Mouse (Mus musculus) hindbrain, embryonic 13.5 days (tissue): ENCODE results near the gene Zfp575. TPM values are rescaled to one million over a fixed set of nuclear protein-coding genes. Genes with fewer than 3 reads are reported as not detected.
A peak's percentile ranks its signal among the peaks of the same experiment; 100 is the strongest.

Experiments used
- ATAC-seq: fragments of 200-750 bp; cut with Nextera tagmentation; 2 replicates; pipeline ENCODE4 v1.8.0; 2017; ENCODE audit warnings: moderate TSS enrichment; ENCODE audit not compliant: low FRiP score
- H3K27ac ChIP-seq: fragments of 300-500 bp; sonication (generic); 2 replicates; pipeline ENCODE4 v1.5.1; 2015; ENCODE audit warnings: inconsistent platforms, mild to moderate bottlenecking, moderate library complexity
- H3K27me3 ChIP-seq: fragments of 300-500 bp; sonication (generic); 2 replicates; pipeline ENCODE4 v1.6.1; 2015; ENCODE audit warnings: mild to moderate bottlenecking, inconsistent platforms
- H3K36me3 ChIP-seq: fragments of 300-500 bp; sonication (generic); 2 replicates; pipeline ENCODE4 v1.6.1; 2015; ENCODE audit warnings: mild to moderate bottlenecking, inconsistent platforms
- H3K4me1 ChIP-seq: fragments of 300-500 bp; sonication (generic); replicated peaks from 2 replicates; pipeline ENCODE4 v1.6.1; 2015; ENCODE audit warnings: inconsistent platforms
- H3K4me2 ChIP-seq: fragments of 300-500 bp; sonication (generic); 2 replicates; pipeline ENCODE4 v1.6.1; 2015; ENCODE audit warnings: inconsistent platforms, mild to moderate bottlenecking, moderate library complexity
- H3K4me3 ChIP-seq: fragments of 300-500 bp; sonication (generic); 2 replicates; pipeline ENCODE4 v1.5.1; 2015; ENCODE audit warnings: mild to moderate bottlenecking, inconsistent platforms
- H3K9ac ChIP-seq: fragments of 300-500 bp; sonication (generic); 2 replicates; pipeline ENCODE4 v1.6.1; 2015; ENCODE audit warnings: mild to moderate bottlenecking, inconsistent platforms
- H3K9me3 ChIP-seq: fragments of 300-500 bp; sonication (generic); 2 replicates; pipeline ENCODE4 v1.6.1; 2016; ENCODE audit warnings: inconsistent platforms
- WGBS: fragments of 180-500 bp; shearing (Covaris S2); methylation state at CpG from one replicate; pipeline ENCODE4 v1.1.7; 2015; 5-methylcytosine and 5-hydroxymethylcytosine counted together
- polyA plus RNA-seq: library from polyadenylated mRNA; unstranded; fragments of >200 nt; fragmentation: Nextera tagmentation; extraction: Ambion mirVana; gene quantifications from 2 replicates; pipeline ENCODE4 v1.2.1, GENCODE M21; 2015

The Zfp575 gene
- polyA plus RNA-seq, 1 experiment from 2014 or later: 9.4 TPM

- Histone ChIP-seq H3K4me1 (no peaks in the 10 kb centered on the region), H3K4me3 (no peak overlapping the region), H3K36me3 (peaks cover 24% of the 10 kb centered on the region), H3K27ac (no peak overlapping the region), H3K9me3 (no peaks in the 10 kb centered on the region), H3K9ac (0 out of 2 replicates have a peak overlapping the region, but pooled peaks have one; percentile 10), H3K27me3 (no peaks in the 10 kb centered on the region), H3K4me2 (no peak overlapping the region)
- no peak for ATAC-seq
- WGBS: 63% methylated on average over 12 of the region's 12 CpGs
Measured at GRCm38 (mm10) chr7:24574224-24574796, 13.1 kb downstream of the Zfp575 start.

- H3K9me3 ChIP-seq: no peaks in the 10 kb centered on the region
- no peak overlapping the region for H3K9ac ChIP-seq
- no peaks in the 10 kb centered on the region for H3K27me3 ChIP-seq
- WGBS: 57% methylated on average over 5 of the region's 5 CpGs
- H3K27ac ChIP-seq: no peak overlapping the region
- ATAC-seq: no peak
- H3K4me3 ChIP-seq: no peak overlapping the region
- H3K4me2 ChIP-seq: no peak overlapping the region
- peaks cover 38% of the 10 kb centered on the region for H3K36me3 ChIP-seq
- no peaks in the 10 kb centered on the region for H3K4me1 ChIP-seq
Measured at GRCm38 (mm10) chr7:24572455-24572854, 15.0 kb downstream of the Zfp575 start.

- Histone ChIP-seq H3K36me3 (peaks cover 52% of the 10 kb centered on the region), H3K27me3 (no peaks in the 10 kb centered on the region), H3K9ac (peak overlapping the region; percentile 43; the same call in 1 of the 2 replicates), H3K9me3 (no peaks in the 10 kb centered on the region), H3K27ac (no peak overlapping the region), H3K4me3 (no peak overlapping the region), H3K4me1 (no peaks in the 10 kb centered on the region), H3K4me2 (no peak overlapping the region)
- WGBS: 87% methylated on average over 4 of the region's 4 CpGs
- ATAC-seq: no peak
Measured at GRCm38 (mm10) chr7:24571071-24571470, 16.4 kb downstream of the Zfp575 start.

- H3K4me3 ChIP-seq: no peak overlapping the region
- H3K4me1 ChIP-seq: no peaks in the 10 kb centered on the region
- no peaks in the 10 kb centered on the region for H3K9me3 ChIP-seq
- H3K27ac ChIP-seq: no peak overlapping the region
- H3K36me3 ChIP-seq: peaks cover 62% of the 10 kb centered on the region
- H3K27me3 ChIP-seq: no peaks in the 10 kb centered on the region
- WGBS: 89% methylated on average over 4 of the region's 4 CpGs
- no peak overlapping the region for H3K9ac ChIP-seq
- H3K4me2 ChIP-seq: no peak overlapping the region
- ATAC-seq: no peak
Measured at GRCm38 (mm10) chr7:24568512-24568911, 18.9 kb downstream of the Zfp575 start.

GRCm38 (mm10) chr7:24566206-24566605 is 21.2 kb downstream of the Zfp575 start:
- Histone ChIP-seq H3K4me3 (no peak overlapping the region), H3K36me3 (peaks cover 64% of the 10 kb centered on the region), H3K9ac (no peak overlapping the region), H3K4me1 (no peaks in the 10 kb centered on the region), H3K27ac (no peak overlapping the region), H3K4me2 (no peak overlapping the region), H3K27me3 (no peaks in the 10 kb centered on the region), H3K9me3 (no peaks in the 10 kb centered on the region)
- 90% methylated on average over 9 of the region's 9 CpGs for WGBS
- ATAC-seq: no peak

GRCm38 (mm10) chr7:24565627-24566026 is 21.8 kb downstream of the Zfp575 start:
- Histone ChIP-seq H3K4me3 (no peak overlapping the region), H3K9me3 (no peaks in the 10 kb centered on the region), H3K9ac (no peak overlapping the region), H3K27ac (no peak overlapping the region), H3K4me1 (no peaks in the 10 kb centered on the region), H3K27me3 (no peaks in the 10 kb centered on the region), H3K4me2 (no peak overlapping the region), H3K36me3 (peaks cover 64% of the 10 kb centered on the region)
- WGBS: 97% methylated on average over 11 of the region's 11 CpGs
- no peak for ATAC-seq

- peak; percentile 65; the same call in 1 of the 2 replicates for ATAC-seq
- Histone ChIP-seq H3K36me3 (peaks cover 62% of the 10 kb centered on the region), H3K27me3 (no peaks in the 10 kb centered on the region), H3K4me3 (no peak overlapping the region), H3K27ac (no peak overlapping the region), H3K4me1 (no peaks in the 10 kb centered on the region), H3K4me2 (no peak overlapping the region), H3K9me3 (no peaks in the 10 kb centered on the region), H3K9ac (no peak overlapping the region)
- 68% methylated on average over 6 of the region's 6 CpGs for WGBS
Measured at GRCm38 (mm10) chr7:24564607-24565265, 22.7 kb downstream of the Zfp575 start.

- H3K4me2 ChIP-seq: no peak overlapping the region
- peaks cover 64% of the 10 kb centered on the region for H3K36me3 ChIP-seq
- no peak overlapping the region for H3K9ac ChIP-seq
- H3K9me3 ChIP-seq: no peaks in the 10 kb centered on the region
- ATAC-seq: no peak
- no peak overlapping the region for H3K27ac ChIP-seq
- WGBS: 90% methylated on average over 4 of the region's 4 CpGs
- H3K27me3 ChIP-seq: no peaks in the 10 kb centered on the region
- H3K4me3 ChIP-seq: no peak overlapping the region
- no peaks in the 10 kb centered on the region for H3K4me1 ChIP-seq
Measured at GRCm38 (mm10) chr7:24563837-24564206, 23.6 kb downstream of the Zfp575 start.

- 87% methylated on average over 8 of the region's 8 CpGs for WGBS
- Histone ChIP-seq H3K4me3 (no peak overlapping the region), H3K4me2 (no peak overlapping the region), H3K27me3 (no peaks in the 10 kb centered on the region), H3K36me3 (peaks cover 59% of the 10 kb centered on the region), H3K4me1 (no peaks in the 10 kb centered on the region), H3K9me3 (no peaks in the 10 kb centered on the region), H3K27ac (no peak overlapping the region), H3K9ac (no peak overlapping the region)
- ATAC-seq: no peak
Measured at GRCm38 (mm10) chr7:24563191-24563836, 24.1 kb downstream of the Zfp575 start.

GRCm38 (mm10) chr7:24561450-24561849 is 26.0 kb downstream of the Zfp575 start:
- H3K27ac ChIP-seq: no peak overlapping the region
- H3K4me2 ChIP-seq: no peak overlapping the region
- H3K27me3 ChIP-seq: no peaks in the 10 kb centered on the region
- no peak for ATAC-seq
- peaks cover 44% of the 10 kb centered on the region for H3K36me3 ChIP-seq
- H3K4me3 ChIP-seq: no peak overlapping the region
- no peaks in the 10 kb centered on the region for H3K4me1 ChIP-seq
- H3K9ac ChIP-seq: no peak overlapping the region
- 94% methylated on average over 4 of the region's 4 CpGs for WGBS
- no peaks in the 10 kb centered on the region for H3K9me3 ChIP-seq

- ATAC-seq: no peak
- no peaks in the 10 kb centered on the region for H3K9me3 ChIP-seq
- no peaks in the 10 kb centered on the region for H3K4me1 ChIP-seq
- 95% methylated on average over 10 of the region's 10 CpGs for WGBS
- H3K4me3 ChIP-seq: no peak overlapping the region
- no peaks in the 10 kb centered on the region for H3K27me3 ChIP-seq
- no peak overlapping the region for H3K9ac ChIP-seq
- no peak overlapping the region for H3K4me2 ChIP-seq
- H3K36me3 ChIP-seq: peaks cover 47% of the 10 kb centered on the region
- H3K27ac ChIP-seq: no peak overlapping the region
Measured at GRCm38 (mm10) chr7:24555786-24556185, 31.7 kb downstream of the Zfp575 start.

GRCm38 (mm10) chr7:24551985-24552759 is 35.3 kb downstream of the Zfp575 start:
- Histone ChIP-seq H3K27me3 (no peaks in the 10 kb centered on the region), H3K36me3 (peaks cover 55% of the 10 kb centered on the region), H3K4me3 (no peak overlapping the region), H3K27ac (no peak overlapping the region), H3K9ac (no peak overlapping the region), H3K9me3 (no peaks in the 10 kb centered on the region), H3K4me2 (no peak overlapping the region), H3K4me1 (peaks cover 11% of the 10 kb centered on the region)
- no peak for ATAC-seq
- WGBS: 92% methylated on average over 12 of the region's 12 CpGs
